Mouse (Mus musculus) right cerebral cortex, postnatal 25 days (tissue): ENCODE results near the gene Fancl.

Experiments used
- DNase-seq: peaks from one replicate; pipeline ENCODE4 v3.0.0; 2022

Gene Fancl

GRCm38 (mm10) chr11:26495951-26496350 is 110.0 kb downstream of the Fancl start:
- no peak for DNase-seq

GRCm38 (mm10) chr11:26513683-26514082 is 127.7 kb downstream of the Fancl start:
- DNase-seq = no peak

- DNase-seq = no peak
These were observed 130.2 kb downstream of the Fancl start for GRCm38 (mm10) chr11:26516086-26516485.

GRCm38 (mm10) chr11:26518991-26519390 is 133.1 kb downstream of the Fancl start:
- no peak for DNase-seq
